Mouse (Mus musculus) bone marrow, adult 2 months (tissue): ENCODE measurements around the gene Diexf.

Experiments used
- CTCF ChIP-seq: fragments of 200-500 bp; IDR thresholded peaks from 2 replicates; pipeline ENCODE4 v1.5.1; 2011; ENCODE audit warnings: low read length, control low read depth; ENCODE audit not compliant: control insufficient read depth, insufficient read depth
- POLR2A ChIP-seq: fragments of 200-500 bp; IDR thresholded peaks from 2 replicates; pipeline ENCODE4 v1.6.1; 2011; ENCODE audit warnings: low read depth, mild to moderate bottlenecking, control low read depth, low read length, borderline replicate concordance; ENCODE audit not compliant: control insufficient read depth

GRCm38 (mm10) chr1:193062618-193063017 is 67.5 kb downstream of the Diexf start:
- no peak for TF ChIP-seq CTCF
- no peak for TF ChIP-seq POLR2A
